In genomic region chrX:103622260-103622934, GRCm38 (mm10) we compare ENCODE assay signal across 8 mouse cellular contexts. TPM values are rescaled to one million over a fixed set of nuclear protein-coding genes. Genes with fewer than 3 reads are reported as not detected.
DNase-seq lines count a peak whose midpoint lies in the region; ATAC-seq lines count a peak whose summit lies in the region.

No protein-coding gene starts in this region.

- no peaks in the 10 kb centered on the region for H3K4me1 ChIP-seq in brown adipose tissue, adult 24 weeks (ENCODE audit: control insufficient read depth, insufficient read depth, insufficient read length, low read length)
- H3K4me1 ChIP-seq in heart, embryonic 13.5 days = peaks cover 10% of the 10 kb centered on the region
- H3K4me1 ChIP-seq in liver, embryonic 12.5 days = peaks cover 25% of the 10 kb centered on the region
- H3K4me1 ChIP-seq in stomach, embryonic 15.5 days = no peaks in the 10 kb centered on the region

- H3K9ac ChIP-seq in heart, embryonic 13.5 days = peak overlapping the region; percentile 86
- H3K9ac ChIP-seq in liver, embryonic 12.5 days = peak overlapping the region; percentile 76
- no peak overlapping the region; the same call in 1 of the 2 replicates for H3K9ac ChIP-seq in stomach, embryonic 15.5 days

- peak overlapping the region; percentile 81 for H3K4me2 ChIP-seq in heart, embryonic 13.5 days
- H3K4me2 ChIP-seq in liver, embryonic 12.5 days = peak overlapping the region; percentile 80
- peak overlapping the region; percentile 61 for H3K4me2 ChIP-seq in stomach, embryonic 15.5 days

- DNase-seq in CD4-positive, CD25-positive, alpha-beta regulatory T cell, adult 2 months (ENCODE audit: low read depth, low spot score) = peak; percentile 97
- DNase-seq in fat pad, adult 2 months (ENCODE audit: extremely low read depth, low read depth, low spot score) = peak; percentile 71
- DNase-seq in kidney, postnatal 10 days = peak; percentile 94
- peak; percentile 93 to 97 for DNase-seq in natural killer cell, adult 2 months (ENCODE audit: low spot score in 2 of 2)

- 0 out of 2 replicates have a peak, but pooled peaks cover 6% of the 10 kb centered on the region for H3K27me3 ChIP-seq in heart, embryonic 13.5 days (replicated peaks)
- H3K27me3 ChIP-seq in liver, embryonic 12.5 days (replicated peaks) = peaks cover 7% of the 10 kb centered on the region; the same call in 1 of the 2 replicates
- H3K27me3 ChIP-seq in stomach, embryonic 15.5 days (replicated peaks) = no peaks in the 10 kb centered on the region

- peak overlapping the region; percentile 96 for H3K27ac ChIP-seq in brown adipose tissue, adult 24 weeks (replicated peaks; ENCODE audit: low read depth, low read length)
- H3K27ac ChIP-seq in heart, embryonic 13.5 days (replicated peaks) = peak overlapping the region; percentile 93
- peak overlapping the region; percentile 93 for H3K27ac ChIP-seq in liver, embryonic 12.5 days
- H3K27ac ChIP-seq in stomach, embryonic 15.5 days = peak overlapping the region; percentile 86

- no peaks in the 10 kb centered on the region for H3K36me3 ChIP-seq in heart, embryonic 13.5 days
- no peaks in the 10 kb centered on the region for H3K36me3 ChIP-seq in liver, embryonic 12.5 days
- H3K36me3 ChIP-seq in stomach, embryonic 15.5 days = no peaks in the 10 kb centered on the region

- H3K4me3 ChIP-seq in brown adipose tissue, adult 24 weeks (ENCODE audit: insufficient read depth, low read depth, low read length) = peak overlapping the region; percentile 58
- peak overlapping the region; percentile 62 for H3K4me3 ChIP-seq in heart, embryonic 13.5 days
- peak overlapping the region; percentile 64 for H3K4me3 ChIP-seq in liver, embryonic 12.5 days
- H3K4me3 ChIP-seq in stomach, embryonic 15.5 days (replicated peaks) = peak overlapping the region; percentile 52

- no peaks in the 10 kb centered on the region for H3K9me3 ChIP-seq in heart, embryonic 13.5 days
- no peaks in the 10 kb centered on the region for H3K9me3 ChIP-seq in liver, embryonic 12.5 days (replicated peaks)
- no peaks in the 10 kb centered on the region for H3K9me3 ChIP-seq in stomach, embryonic 15.5 days

- ATAC-seq in heart, embryonic 13.5 days (ENCODE audit: extremely low read depth, insufficient number of reproducible peaks, low FRiP score, low TSS enrichment) = peak; percentile 99
- ATAC-seq in liver, embryonic 12.5 days = peak; percentile 98
- ATAC-seq in stomach, embryonic 15.5 days (ENCODE audit: insufficient read depth, low FRiP score, low read depth) = peak; percentile 98

- under 1% methylated on average over 33 of the region's 33 CpGs for WGBS in heart, embryonic 13.5 days
- under 1% methylated on average over 33 of the region's 33 CpGs for WGBS in liver, embryonic 12.5 days (ENCODE audit: insufficient replicate concordance)
- WGBS in stomach, embryonic 15.5 days = 2% methylated on average over 32 of the region's 33 CpGs

RNA-seq across cellular contexts. Expression of gene Zcchc13, which starts 8.0 kb away (rescaled TPM):
- polyA plus RNA-seq in brown adipose tissue, adult 24 weeks (2012; ENCODE audit: insufficient read depth, insufficient read length, missing spikeins) = not detected in 2 replicates
- polyA plus RNA-seq in heart, embryonic 13.5 days (2015; fragmentation: Nextera tagmentation; extraction: Ambion mirVana) = not detected in 2 replicates
- not detected in 2 replicates for polyA plus RNA-seq in liver, embryonic 12.5 days (2016; fragmentation: Nextera tagmentation; extraction: Ambion mirVana)
- not detected in 2 replicates for polyA plus RNA-seq in stomach, embryonic 15.5 days (2015; fragmentation: Nextera tagmentation; extraction: Ambion mirVana)

Comparison
In these comparisons a context has a peak if more than half of its experiments do, and no peak if none do; other contexts are left out.
1. Peak in every context shown above with its lines: DNase-seq, ATAC-seq, H3K4me3 ChIP-seq and H3K27ac ChIP-seq.